Mouse (Mus musculus) liver, embryonic 16.5 days (tissue): ENCODE measurements at regions not wholly inside any gene's neighbourhood (a gene's known extent, or its start where the extent isn't known, plus 50 kb on each side); places are given as distances from the start of the nearest gene placed in this dataset.

ENCODE experiments used
- ATAC-seq: fragments of 200-750 bp; cut with Nextera tagmentation; 2 replicates; pipeline ENCODE4 v1.8.0; 2017; ENCODE audit warnings: low read depth, mild to moderate bottlenecking, moderate number of reproducible peaks, moderate library complexity
- H3K27ac ChIP-seq: fragments of 300-500 bp; sonication (generic); 2 replicates; pipeline ENCODE4 v1.5.1; 2014; ENCODE audit warnings: mild to moderate bottlenecking, low read length
- H3K27me3 ChIP-seq: fragments of 300-500 bp; sonication (generic); 2 replicates; pipeline ENCODE4 v1.6.1; 2014; ENCODE audit warnings: low read depth, low read length, mixed read lengths; ENCODE audit not compliant: control insufficient read depth, insufficient read depth
- H3K36me3 ChIP-seq: fragments of 300-500 bp; sonication (generic); 2 replicates; pipeline ENCODE4 v1.6.1; 2014; ENCODE audit warnings: mild to moderate bottlenecking; ENCODE audit not compliant: control insufficient read depth, insufficient read depth
- H3K4me1 ChIP-seq: fragments of 300-500 bp; sonication (generic); 2 replicates; pipeline ENCODE4 v1.6.1; 2014; ENCODE audit warnings: low read depth, low read length, mixed read lengths; ENCODE audit not compliant: control insufficient read depth
- H3K4me2 ChIP-seq: fragments of 300-500 bp; sonication (generic); 2 replicates; pipeline ENCODE4 v1.6.1; 2014; ENCODE audit warnings: low read depth, low read length, mixed read lengths
- H3K4me3 ChIP-seq: fragments of 300-500 bp; sonication (generic); 2 replicates; pipeline ENCODE4 v1.5.1; 2014; ENCODE audit warnings: low read depth, mild to moderate bottlenecking, low read length
- H3K9ac ChIP-seq: fragments of 300-500 bp; sonication (generic); 2 replicates; pipeline ENCODE4 v1.6.1; 2014; ENCODE audit warnings: low read depth, low read length
- H3K9me3 ChIP-seq: fragments of 300-500 bp; sonication (generic); replicated peaks from 2 replicates; pipeline ENCODE4 v1.6.1; 2016; ENCODE audit warnings: low read length; ENCODE audit not compliant: control insufficient read depth
- WGBS: fragments of 180-500 bp; shearing (Covaris S2); extraction: QIAGEN DNeasy Blood & Tissue Kit; methylation state at CpG from one replicate; pipeline ENCODE4 v1.1.7; 2014; ENCODE audit not compliant: insufficient replicate concordance; 5-methylcytosine and 5-hydroxymethylcytosine counted together

DNA sequence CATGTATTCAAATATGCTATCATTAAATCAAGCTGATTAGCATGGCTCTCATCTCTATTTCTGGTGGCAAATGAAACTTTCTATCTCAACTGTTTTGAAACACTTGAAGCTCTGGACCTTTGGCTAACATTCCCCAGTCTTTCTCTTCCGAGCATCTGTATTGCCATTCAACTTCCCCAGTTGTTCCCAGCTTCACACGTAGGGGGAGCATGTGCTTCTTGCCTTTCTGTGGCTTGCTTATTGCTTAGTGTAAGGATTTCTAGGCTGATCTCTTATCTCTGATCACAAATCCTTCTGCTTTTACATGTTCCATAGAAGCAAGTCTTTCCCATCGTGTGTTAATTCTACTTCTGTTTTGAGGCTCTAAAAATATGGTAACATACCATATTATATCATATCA, 662.0 kb downstream of the Stpg2 start:
- WGBS = 51% methylated on average over 3 of the region's 3 CpGs

GRCm38 (mm10) chr3:139869779-139870178, 664.3 kb downstream of the Stpg2 start:
- WGBS = 58% methylated on average over 3 of the region's 3 CpGs
- Histone ChIP-seq H3K4me3 (no peak overlapping the region), H3K27ac (no peak overlapping the region), H3K4me1 (no peaks in the 10 kb centered on the region), H3K27me3 (no peaks in the 10 kb centered on the region), H3K9me3 (no peaks in the 10 kb centered on the region), H3K36me3 (no peaks in the 10 kb centered on the region), H3K4me2 (no peak overlapping the region), H3K9ac (no peak overlapping the region)
- no peak for ATAC-seq

More for the DNA sequence above, 662.0 kb downstream of the Stpg2 start:
- H3K4me2 ChIP-seq = no peak overlapping the region
- H3K27me3 ChIP-seq = no peaks in the 10 kb centered on the region
- H3K27ac ChIP-seq = no peak overlapping the region
- no peak for ATAC-seq
- H3K4me1 ChIP-seq = no peaks in the 10 kb centered on the region
- H3K9me3 ChIP-seq = no peaks in the 10 kb centered on the region
- no peak overlapping the region for H3K4me3 ChIP-seq
- no peak overlapping the region for H3K9ac ChIP-seq
- H3K36me3 ChIP-seq = no peaks in the 10 kb centered on the region

DNA sequence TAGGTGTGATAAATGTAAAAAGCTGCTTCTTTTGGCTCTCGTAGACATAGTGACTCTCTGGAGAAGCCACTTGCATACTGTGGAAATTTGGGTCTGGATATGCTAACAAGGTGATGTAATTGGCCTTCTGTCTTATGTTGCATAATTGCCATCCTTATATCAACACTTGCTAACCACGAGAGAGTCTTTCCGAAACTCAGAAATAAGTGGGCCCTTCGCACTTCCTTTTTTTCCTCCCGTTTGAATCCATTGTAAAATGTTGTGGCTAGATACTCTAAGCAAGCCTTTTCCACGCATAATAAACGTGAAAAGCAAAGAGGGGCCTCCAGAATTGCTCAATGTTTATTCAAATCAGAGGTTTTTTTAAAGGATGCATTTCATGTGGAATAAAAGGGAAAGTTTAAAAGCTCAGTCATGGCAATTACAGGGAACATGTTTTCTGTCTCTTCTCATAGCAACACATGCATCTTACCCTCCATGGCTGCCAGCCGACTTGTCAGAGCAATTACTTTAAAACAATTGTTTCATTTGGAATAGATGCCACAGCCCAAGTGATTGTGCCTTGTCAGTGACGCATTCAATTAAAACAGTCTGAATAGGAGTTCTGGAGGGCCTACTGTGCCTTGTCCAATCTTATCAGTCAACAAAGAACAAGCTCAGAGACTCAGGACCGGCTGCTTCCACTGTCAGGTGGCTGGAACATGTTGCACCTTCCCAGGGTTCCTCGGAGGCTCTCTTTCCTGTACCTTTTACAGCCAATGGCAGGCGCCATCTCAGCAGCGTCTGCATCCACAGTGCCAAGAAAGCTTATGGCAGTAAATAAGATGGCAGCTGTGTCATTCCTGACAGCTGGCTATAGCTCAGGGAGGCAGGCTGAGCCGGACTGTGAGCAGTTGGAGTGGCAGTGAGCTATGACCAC, 680.7 kb downstream of the Stpg2 start:
- Histone ChIP-seq H3K9ac (no peak overlapping the region), H3K9me3 (no peaks in the 10 kb centered on the region), H3K4me3 (no peak overlapping the region), H3K27ac (no peak overlapping the region), H3K4me2 (no peak overlapping the region), H3K36me3 (no peaks in the 10 kb centered on the region), H3K27me3 (no peaks in the 10 kb centered on the region), H3K4me1 (no peaks in the 10 kb centered on the region)
- ATAC-seq = no peak
- WGBS = 37% methylated on average over 14 of the region's 14 CpGs

GRCm38 (mm10) chr3:139887265-139887664, 681.8 kb downstream of the Stpg2 start:
- H3K4me1 ChIP-seq = no peaks in the 10 kb centered on the region
- no peak overlapping the region for H3K4me3 ChIP-seq
- H3K36me3 ChIP-seq = no peaks in the 10 kb centered on the region
- H3K27ac ChIP-seq = no peak overlapping the region
- H3K4me2 ChIP-seq = no peak overlapping the region
- WGBS = 60% methylated on average over 5 of the region's 5 CpGs
- H3K9ac ChIP-seq = no peak overlapping the region
- no peak for ATAC-seq
- H3K27me3 ChIP-seq = no peaks in the 10 kb centered on the region
- no peaks in the 10 kb centered on the region for H3K9me3 ChIP-seq

GRCm38 (mm10) chr3:139888537-139888936, 683.0 kb downstream of the Stpg2 start:
- no peak for ATAC-seq

DNA sequence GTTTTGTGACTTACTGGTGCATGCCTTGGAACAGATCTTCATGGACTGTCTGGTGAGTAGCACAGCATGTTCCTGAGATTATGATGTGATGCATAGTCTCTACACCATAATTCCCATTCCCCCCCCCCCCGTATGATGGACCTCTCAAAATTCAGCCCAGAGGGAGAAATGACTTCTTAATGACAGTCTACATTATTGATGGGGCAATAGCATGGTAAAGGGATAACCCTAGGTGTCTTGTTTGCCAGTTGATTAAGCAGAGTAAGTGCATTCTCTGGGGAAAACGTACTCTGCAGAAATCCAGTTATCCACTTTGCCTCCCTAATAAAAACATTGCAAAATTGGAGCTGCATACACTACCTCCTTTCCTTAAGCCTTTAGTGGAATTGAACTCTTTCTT, 684.7 kb downstream of the Stpg2 start:
- ATAC-seq = no peak
- 61% methylated on average over 2 of the region's 2 CpGs for WGBS
- Histone ChIP-seq H3K9me3 (no peaks in the 10 kb centered on the region), H3K27ac (no peak overlapping the region), H3K27me3 (no peaks in the 10 kb centered on the region), H3K4me3 (no peak overlapping the region), H3K36me3 (no peaks in the 10 kb centered on the region), H3K4me2 (no peak overlapping the region), H3K4me1 (no peaks in the 10 kb centered on the region), H3K9ac (no peak overlapping the region)

More at GRCm38 (mm10) chr3:139888537-139888936, 683.0 kb downstream of the Stpg2 start:
- H3K36me3 ChIP-seq = no peaks in the 10 kb centered on the region
- H3K27me3 ChIP-seq = no peaks in the 10 kb centered on the region
- no peak overlapping the region for H3K4me3 ChIP-seq
- H3K27ac ChIP-seq = no peak overlapping the region
- no peaks in the 10 kb centered on the region for H3K4me1 ChIP-seq
- H3K9me3 ChIP-seq = no peaks in the 10 kb centered on the region
- no peak overlapping the region for H3K4me2 ChIP-seq
- WGBS = 15% methylated on average over 1 of the region's 1 CpGs
- no peak overlapping the region for H3K9ac ChIP-seq

GRCm38 (mm10) chr3:139897894-139898293, 692.4 kb downstream of the Stpg2 start:
- H3K9me3 ChIP-seq = no peaks in the 10 kb centered on the region
- no peaks in the 10 kb centered on the region for H3K4me1 ChIP-seq
- H3K4me3 ChIP-seq = no peak overlapping the region
- H3K27ac ChIP-seq = no peak overlapping the region
- no peaks in the 10 kb centered on the region for H3K27me3 ChIP-seq
- 62% methylated on average over 5 of the region's 5 CpGs for WGBS
- H3K4me2 ChIP-seq = no peak overlapping the region
- H3K9ac ChIP-seq = no peak overlapping the region
- H3K36me3 ChIP-seq = no peaks in the 10 kb centered on the region
- ATAC-seq = no peak

DNA sequence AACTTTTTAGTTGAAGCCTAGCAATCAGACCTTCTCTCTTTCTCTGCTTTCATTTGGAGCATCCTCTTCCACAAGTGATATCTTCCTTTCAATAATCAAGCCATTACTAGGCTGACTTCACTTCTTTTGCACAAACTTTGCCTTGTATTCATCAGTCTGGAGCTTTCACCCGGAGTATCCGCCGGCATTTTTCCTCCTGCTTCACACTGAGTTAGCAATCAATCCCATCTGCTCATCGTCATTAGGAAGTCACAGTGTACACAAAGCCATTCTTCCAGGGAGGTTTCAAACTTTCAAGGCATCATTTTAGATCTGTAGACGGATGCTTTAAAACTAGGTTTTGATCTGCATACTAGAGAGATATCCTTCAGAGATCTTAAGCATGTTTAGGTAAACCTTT, 693.7 kb downstream of the Stpg2 start:
- Histone ChIP-seq H3K4me2 (no peak overlapping the region), H3K36me3 (no peaks in the 10 kb centered on the region), H3K9ac (no peak overlapping the region), H3K4me1 (no peaks in the 10 kb centered on the region), H3K27me3 (no peaks in the 10 kb centered on the region), H3K9me3 (no peaks in the 10 kb centered on the region), H3K4me3 (no peak overlapping the region), H3K27ac (no peak overlapping the region)
- 58% methylated on average over 5 of the region's 5 CpGs for WGBS
- ATAC-seq = no peak

DNA sequence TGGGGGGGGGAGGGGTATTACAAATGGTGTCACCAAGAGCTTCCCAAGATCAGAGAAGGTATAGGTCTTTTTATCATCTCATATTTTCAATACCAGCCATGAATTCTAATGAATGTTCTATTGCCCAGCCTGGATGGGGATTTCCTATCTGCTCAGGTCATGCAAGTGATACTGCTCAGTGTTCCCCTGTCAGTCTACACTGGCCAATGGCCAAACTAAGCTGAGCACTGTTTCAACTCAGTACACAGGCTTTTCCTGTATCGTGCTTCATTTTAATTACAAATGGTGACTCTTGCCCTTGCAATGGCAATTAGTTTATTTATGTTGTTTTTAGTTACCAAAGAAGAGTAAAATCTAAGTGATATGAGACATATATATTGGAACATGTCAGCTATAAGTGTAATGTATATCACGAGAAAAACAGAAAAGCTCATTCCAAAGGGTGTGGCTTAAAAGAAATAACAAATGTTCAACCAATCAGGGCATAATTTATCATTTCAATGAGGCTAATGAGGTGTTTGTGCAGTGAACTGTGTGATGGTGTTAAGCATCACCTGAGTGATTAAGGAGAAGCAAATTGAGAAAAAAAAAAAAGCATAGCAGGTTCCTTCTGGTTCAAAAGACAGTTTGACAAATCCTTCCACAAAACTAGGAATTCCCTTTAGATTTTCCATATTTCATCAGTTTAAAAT, 708.3 kb downstream of the Stpg2 start:
- H3K36me3 ChIP-seq = no peaks in the 10 kb centered on the region
- no peaks in the 10 kb centered on the region for H3K4me1 ChIP-seq
- ATAC-seq = no peak
- no peaks in the 10 kb centered on the region for H3K9me3 ChIP-seq
- H3K27ac ChIP-seq = no peak overlapping the region
- WGBS = 55% methylated on average over 2 of the region's 2 CpGs
- no peak overlapping the region for H3K9ac ChIP-seq
- no peaks in the 10 kb centered on the region for H3K27me3 ChIP-seq
- H3K4me3 ChIP-seq = no peak overlapping the region
- H3K4me2 ChIP-seq = no peak overlapping the region
